Comparison of ENCODE assay signal across 8 mouse cellular contexts in the genomic region with DNA sequence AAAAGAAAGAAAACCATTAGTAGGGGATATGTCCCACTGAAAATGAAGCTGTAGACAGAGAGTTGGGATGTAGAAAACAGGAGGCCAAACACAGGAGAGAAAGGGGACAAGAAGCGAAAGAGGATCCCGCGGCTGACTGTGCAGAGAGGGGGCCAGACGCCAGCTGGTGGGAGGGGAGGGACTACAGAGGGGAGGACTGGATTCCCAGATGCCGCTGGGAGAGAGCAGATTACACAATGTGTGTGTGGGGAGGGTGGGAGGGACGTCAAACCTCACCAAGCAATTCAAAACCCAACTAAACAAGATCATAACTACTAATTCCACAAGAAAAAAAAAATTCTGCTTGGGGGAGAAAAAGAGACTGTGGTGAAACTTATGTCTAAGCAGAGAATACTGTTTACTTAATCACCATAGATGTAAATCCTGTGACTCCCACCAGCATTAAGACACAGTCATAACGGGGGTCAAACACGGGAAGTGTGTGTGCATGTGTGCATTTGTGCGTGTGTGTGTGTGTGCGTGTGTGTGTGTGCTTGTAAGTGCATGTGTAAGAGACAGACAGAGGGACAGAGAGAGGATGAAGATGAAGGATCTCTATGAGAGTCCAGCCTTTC. TPM values are rescaled to one million over a fixed set of nuclear protein-coding genes. Genes with fewer than 3 reads are reported as not detected.
DNase-seq lines count a peak whose midpoint lies in the region; ATAC-seq and TF ChIP-seq lines count a peak whose summit lies in the region.
"Had no signal": no experiment of that assay in that cellular context is flagged by ENCODE, and none has a peak within 500 bp of the region (broad histone marks: within the 10 kb centered on the region; RNA-seq: fewer than 3 reads in every experiment).

No protein-coding gene starts in this region.

- 33% methylated on average over 10 of the region's 10 CpGs for WGBS in hindbrain, postnatal 0 days
- WGBS in limb, embryonic 15.5 days, result 26% methylated on average over 10 of the region's 10 CpGs

- no peaks in the 10 kb centered on the region for H3K36me3 ChIP-seq in hindbrain, postnatal 0 days (ENCODE audit: insufficient read depth, low read length)
- no peaks in the 10 kb centered on the region for H3K36me3 ChIP-seq in limb, embryonic 15.5 days

- TF ChIP-seq CTCF in hindbrain, postnatal 0 days (IDR thresholded peaks at IDR 0.05; ENCODE audit: low read depth), result no peak

- H3K4me2 ChIP-seq in hindbrain, postnatal 0 days (ENCODE audit: low read depth, low read length), result no peak overlapping the region
- no peak overlapping the region for H3K4me2 ChIP-seq in limb, embryonic 15.5 days

- no peaks in the 10 kb centered on the region for H3K27me3 ChIP-seq in hindbrain, postnatal 0 days (ENCODE audit: insufficient read depth, low read length)
- H3K27me3 ChIP-seq in limb, embryonic 15.5 days, result no peaks in the 10 kb centered on the region

- peak; percentile 86 for DNase-seq in NIH3T3 (ENCODE audit: low read depth)
- peak; percentile 72 for DNase-seq in adrenal gland, postnatal 10 days
- peak; percentile 88 for DNase-seq in gastrocnemius, postnatal 25 days
- DNase-seq in hindbrain, postnatal 0 days (ENCODE audit: low spot score), result peak; percentile 50
- peak; percentile 54 for DNase-seq in ovary, postnatal 10 days (ENCODE audit: low spot score)
- DNase-seq in spleen, postnatal 4 days (ENCODE audit: low spot score in 2 of 2), result no peak

- no peak overlapping the region for H3K9ac ChIP-seq in hindbrain, postnatal 0 days (replicated peaks; ENCODE audit: low read length)
- no peak overlapping the region for H3K9ac ChIP-seq in limb, embryonic 15.5 days

- no peak overlapping the region for H3K4me3 ChIP-seq in hindbrain, postnatal 0 days (ENCODE audit: low read length)
- H3K4me3 ChIP-seq in limb, embryonic 15.5 days, result no peak overlapping the region

- 0 out of 2 replicates have a peak, but pooled peaks have one; percentile 49 for ATAC-seq in hindbrain, postnatal 0 days
- peak; percentile 67; the same call in 1 of the 2 replicates for ATAC-seq in limb, embryonic 15.5 days (ENCODE audit: insufficient number of reproducible peaks, low FRiP score, low TSS enrichment, low read depth)

- no peaks in the 10 kb centered on the region for H3K4me1 ChIP-seq in hindbrain, postnatal 0 days (ENCODE audit: insufficient read depth, low read length)
- H3K4me1 ChIP-seq in limb, embryonic 15.5 days, result peaks cover 32% of the 10 kb centered on the region

- H3K9me3 ChIP-seq in hindbrain, postnatal 0 days (ENCODE audit: low read length), result no peaks in the 10 kb centered on the region
- H3K9me3 ChIP-seq in limb, embryonic 15.5 days, result no peaks in the 10 kb centered on the region

- no peak overlapping the region; the same call in 1 of the 2 replicates for H3K27ac ChIP-seq in hindbrain, postnatal 0 days
- H3K27ac ChIP-seq in limb, embryonic 15.5 days, result peak overlapping the region; percentile 75
- H3K27ac ChIP-seq: macrophage had no signal

RNA-seq across cellular contexts. Expression of gene Zcchc24, which starts 26.8 kb away (rescaled TPM):
- total RNA-seq in adrenal gland, postnatal 10 days (2021), result 10 to 100 TPM; 40.5 to 42.0 TPM
- 10 to 100 TPM; 41.5 to 45.0 TPM for total RNA-seq in gastrocnemius, postnatal 25 days (2021)
- total RNA-seq in hindbrain, postnatal 0 days (2014; rRNA removed), result 34.4 and 39.3 TPM in 2 replicates
- polyA plus RNA-seq in hindbrain, postnatal 0 days (2015; fragmentation: Nextera tagmentation; extraction: Ambion mirVana), result 19.7 and 20.4 TPM in 2 replicates
- 31.6 and 35.4 TPM in 2 replicates for polyA plus RNA-seq in limb, embryonic 15.5 days (2015; fragmentation: Nextera tagmentation; extraction: Ambion mirVana)

RNA-seq across cellular contexts. Expression of gene Anxa11, which starts 46.3 kb away (rescaled TPM):
- 10 to 100 TPM; 48.8 to 56.2 TPM for total RNA-seq in adrenal gland, postnatal 10 days (2021)
- 10 to 100 TPM; 79.2 to 96.7 TPM for total RNA-seq in gastrocnemius, postnatal 25 days (2021)
- total RNA-seq in hindbrain, postnatal 0 days (2014; rRNA removed), result 3.7 and 4.2 TPM in 2 replicates
- polyA plus RNA-seq in hindbrain, postnatal 0 days (2015; fragmentation: Nextera tagmentation; extraction: Ambion mirVana), result 4.5 and 4.9 TPM in 2 replicates
- 20.9 and 28.6 TPM in 2 replicates for polyA plus RNA-seq in limb, embryonic 15.5 days (2015; fragmentation: Nextera tagmentation; extraction: Ambion mirVana)

Comparison
In these comparisons a context has a peak if more than half of its experiments do, and no peak if none do; other contexts are left out.
1. DNase-seq: peak in NIH3T3 (single experiment), adrenal gland, postnatal 10 days (single experiment), gastrocnemius, postnatal 25 days (single experiment), hindbrain, postnatal 0 days (single experiment) and ovary, postnatal 10 days (single experiment); none in spleen, postnatal 4 days (0 of 2).